Mouse (Mus musculus) liver, adult 2 months (tissue): Measurements from ENCODE around the gene Caskin1.

ENCODE experiments used
- CTCF ChIP-seq: fragments of 200-500 bp; IDR thresholded peaks from 2 replicates; pipeline ENCODE4 v1.5.1; 2011; ENCODE audit warnings: low read depth, low read length, control low read depth
- POLR2A ChIP-seq: fragments of 200-500 bp; IDR thresholded peaks from 2 replicates; pipeline ENCODE4 v1.6.1; 2011; ENCODE audit warnings: low read length, control low read depth; ENCODE audit not compliant: insufficient read depth; ENCODE audit errors: extremely low read depth

GRCm38 (mm10) chr17:24520450-24520849 lies 32.0 kb downstream of the Caskin1 start:
- no peak for TF ChIP-seq CTCF
- no peak for TF ChIP-seq POLR2A
